Mouse (Mus musculus) thymus, adult 2 months (tissue): ENCODE results near the gene Pex13.

ENCODE experiments used
- CTCF ChIP-seq: fragments of 200-500 bp; IDR thresholded peaks from 2 replicates; pipeline ENCODE4 v1.5.1; 2012; ENCODE audit warnings: mild to moderate bottlenecking, control low read depth, low read length, moderate library complexity, borderline replicate concordance; ENCODE audit not compliant: control insufficient read depth, poor library complexity, insufficient read depth; ENCODE audit errors: extremely low read depth
- POLR2A ChIP-seq: fragments of 200-500 bp; IDR thresholded peaks from 2 replicates; pipeline ENCODE4 v1.6.1; 2012; ENCODE audit warnings: mild to moderate bottlenecking, low read length, control low read depth, moderate library complexity; ENCODE audit not compliant: control insufficient read depth, poor library complexity, insufficient read depth; ENCODE audit errors: extremely low read depth

GRCm38 (mm10) chr11:23672256-23672749 lies 6.5 kb upstream of the Pex13 start:
- TF ChIP-seq POLR2A (no peak), CTCF (no peak)
